Mouse (Mus musculus): ENCODE data around the gene Msantd2. TPM values are rescaled to one million over a fixed set of nuclear protein-coding genes. Genes with fewer than 3 reads are reported as not detected.

Msantd2 gene
- total RNA-seq, 2 experiments from 2014 or later = 21.6 to 36.3 TPM

GRCm38 (mm10) chr9:37556366-37556765 lies 67.2 kb downstream of the Msantd2 start:
- no peak for ATAC-seq (replicated peaks; ENCODE audit: low FRiP score, low TSS enrichment, poor library complexity, severe bottlenecking)

- no peak for ATAC-seq (replicated peaks; ENCODE audit: low FRiP score, low TSS enrichment, poor library complexity, severe bottlenecking)
Observed at GRCm38 (mm10) chr9:37560617-37561016, 71.5 kb downstream of the Msantd2 start.

DNA sequence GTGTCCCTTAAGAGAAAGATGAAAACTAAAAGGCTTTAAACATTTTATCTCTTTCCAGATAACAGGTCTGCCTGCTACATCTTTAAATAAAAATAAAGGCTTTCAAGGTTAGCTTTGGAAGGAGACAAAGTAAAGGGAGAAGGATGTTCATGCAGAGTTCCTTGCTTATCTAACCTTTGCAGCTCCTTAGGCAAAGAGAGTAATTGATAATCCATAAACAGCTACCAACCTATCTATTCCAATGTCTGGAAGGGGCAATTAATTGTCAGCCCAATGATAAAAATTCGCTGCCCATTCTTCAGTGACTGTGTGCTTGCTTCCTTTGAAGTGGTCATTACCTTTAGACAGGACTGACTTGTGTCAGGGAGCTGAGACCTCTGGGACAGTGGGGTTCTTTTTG lies 74.7 kb downstream of the Msantd2 start:
- no peak for ATAC-seq (replicated peaks; ENCODE audit: low FRiP score, low TSS enrichment, poor library complexity, severe bottlenecking)

DNA sequence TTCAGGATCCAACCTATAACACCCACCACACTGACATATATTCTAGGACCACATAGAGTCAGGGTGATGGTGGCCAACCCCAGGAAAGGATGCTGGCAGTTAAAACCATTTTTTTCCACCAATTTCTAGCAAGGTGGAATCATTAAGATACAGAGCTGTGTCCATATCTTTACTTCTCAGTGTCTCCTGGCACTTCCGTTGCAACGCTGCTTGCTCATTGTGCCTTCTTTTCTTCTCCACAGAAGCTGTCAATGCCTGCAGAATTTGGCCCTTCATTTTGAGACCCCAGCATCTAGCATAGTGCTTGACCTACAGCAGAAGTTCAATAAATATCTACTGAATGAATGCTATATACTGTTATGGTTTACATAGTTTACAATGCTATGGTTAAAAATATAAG lies 77.9 kb downstream of the Msantd2 start:
- peak; percentile 53 for ATAC-seq (replicated peaks; ENCODE audit: low FRiP score, low TSS enrichment, poor library complexity, severe bottlenecking)

- peak; percentile 59 for ATAC-seq (replicated peaks; ENCODE audit: low FRiP score, low TSS enrichment, poor library complexity, severe bottlenecking)
Observed at GRCm38 (mm10) chr9:37567454-37567853, 78.3 kb downstream of the Msantd2 start.

DNA sequence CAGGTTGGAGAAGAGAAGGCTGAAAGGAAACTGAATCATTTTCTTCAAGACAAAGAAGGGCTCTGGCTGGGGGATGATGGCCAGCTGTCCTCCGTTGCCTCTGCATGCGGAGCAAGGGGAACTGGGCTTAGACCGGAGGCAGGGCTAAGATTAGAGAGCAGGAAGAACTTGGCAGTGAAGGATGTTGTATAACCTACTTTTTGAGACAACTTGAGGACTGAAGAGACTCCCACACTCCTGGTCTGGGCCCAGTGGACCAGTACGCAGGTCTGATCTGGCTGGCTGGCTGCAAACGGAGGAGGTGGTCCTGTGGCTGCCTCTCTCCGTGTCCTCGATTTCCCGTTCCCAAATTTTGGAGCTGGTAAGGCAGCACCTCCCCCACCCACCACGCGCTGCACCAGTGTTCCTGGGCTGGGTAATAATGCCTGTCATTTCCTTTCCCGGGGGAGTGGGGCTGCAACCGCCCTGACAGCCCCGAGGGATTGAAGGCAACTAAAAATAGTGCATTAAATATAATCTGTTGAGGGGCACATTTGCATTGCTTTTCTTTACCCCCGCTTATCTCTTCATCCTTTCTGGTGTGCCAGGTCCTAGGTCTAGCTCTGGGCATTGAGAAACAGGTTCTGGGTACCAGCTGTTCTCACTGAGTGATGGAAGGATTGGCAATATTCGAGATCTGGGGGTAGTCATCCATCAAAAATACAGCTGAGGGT lies 78.9 kb downstream of the Msantd2 start:
- ATAC-seq (replicated peaks; ENCODE audit: low FRiP score, low TSS enrichment, poor library complexity, severe bottlenecking) = peak; percentile 33

DNA sequence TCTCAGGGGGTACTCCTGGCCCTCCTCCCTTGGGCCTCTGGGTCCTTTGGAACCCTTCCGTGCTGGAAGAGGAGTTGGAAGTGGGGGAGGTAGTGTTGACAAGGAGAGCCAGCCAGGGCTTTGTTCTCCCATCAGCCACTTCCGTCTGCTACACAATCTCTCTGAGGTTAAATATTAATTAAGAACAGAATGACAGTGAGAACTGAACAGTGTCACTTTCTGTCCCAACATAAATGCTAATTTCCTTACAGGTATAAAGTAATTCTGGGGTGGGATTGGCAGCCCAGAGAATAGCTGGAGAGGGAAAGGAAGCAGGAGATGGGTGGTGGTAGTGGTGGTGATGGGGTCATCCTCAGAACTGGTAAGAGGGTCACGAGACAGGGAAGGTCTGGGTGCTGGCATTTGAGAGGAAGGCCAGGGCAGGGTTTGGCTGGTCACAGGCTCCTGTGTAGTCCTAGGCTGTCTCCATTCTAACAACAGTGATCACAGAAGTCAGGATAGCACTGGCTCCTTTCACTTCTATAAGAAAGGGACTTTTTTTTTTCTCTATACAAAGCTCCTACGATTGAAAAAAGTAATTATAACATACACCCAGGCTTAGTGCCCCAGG lies 79.6 kb downstream of the Msantd2 start:
- ATAC-seq (replicated peaks; ENCODE audit: low FRiP score, low TSS enrichment, poor library complexity, severe bottlenecking) = no peak

DNA sequence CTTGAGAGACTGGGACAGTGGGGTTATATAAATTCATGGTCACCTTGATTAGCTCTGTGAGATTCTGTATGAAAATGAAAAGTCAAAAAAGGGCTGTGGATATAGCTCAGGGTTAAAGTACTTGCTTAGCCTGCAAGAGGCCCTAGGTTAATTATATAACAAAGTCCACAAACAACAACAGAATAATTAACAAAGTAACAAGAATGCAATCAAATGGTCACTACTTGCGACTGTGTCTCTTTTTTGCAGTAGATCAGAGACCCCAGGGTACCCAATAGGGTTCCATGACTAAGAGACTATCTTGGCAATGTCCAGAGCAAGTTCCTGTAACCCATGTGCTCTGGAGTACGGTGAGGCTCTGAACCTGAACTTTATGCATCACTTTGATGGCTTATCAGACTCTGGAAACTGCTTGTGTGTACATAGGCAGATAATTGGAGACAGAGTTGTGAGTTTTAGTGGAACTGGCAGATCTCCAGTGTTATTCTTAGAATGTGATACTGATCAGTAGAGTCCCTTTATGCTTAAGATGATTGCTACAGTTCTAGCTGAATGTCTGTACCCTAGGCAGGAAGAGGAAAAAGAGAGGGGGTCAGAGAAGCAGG lies 80.2 kb downstream of the Msantd2 start:
- no peak for ATAC-seq (replicated peaks; ENCODE audit: low FRiP score, low TSS enrichment, poor library complexity, severe bottlenecking)

- peak; percentile 28 for ATAC-seq (replicated peaks; ENCODE audit: low FRiP score, low TSS enrichment, poor library complexity, severe bottlenecking)
Observed at GRCm38 (mm10) chr9:37572204-37572876, 83.2 kb downstream of the Msantd2 start.

Other genes starting within 250 kb of the Msantd2 start
- 1.3 TPM in 1 of 2 replicates, not detected in the other for gene Slc37a2, start 233.6 kb upstream of the Msantd2 start, total RNA-seq (2014; fragmentation: Nextera tagmentation)
- 0.11 and 0.23 TPM in 2 replicates for gene Slc37a2, start 233.6 kb upstream of the Msantd2 start, total RNA-seq (2017)
- 22.3 and 24.5 TPM in 2 replicates for gene Ccdc15, start 140.9 kb upstream of the Msantd2 start, total RNA-seq (2014; fragmentation: Nextera tagmentation)
- gene Ccdc15, start 140.9 kb upstream of the Msantd2 start, total RNA-seq (2017) = 12.8 and 23.2 TPM in 2 replicates
- 0.70 TPM in 1 of 2 replicates, not detected in the other for gene Hepacam, start 122.0 kb upstream of the Msantd2 start, total RNA-seq (2014; fragmentation: Nextera tagmentation)
- gene Hepacam, start 122.0 kb upstream of the Msantd2 start, total RNA-seq (2017) = not detected in 2 replicates
- gene Robo4, start 87.4 kb upstream of the Msantd2 start, total RNA-seq (2014; fragmentation: Nextera tagmentation) = 0.33 TPM in 1 of 2 replicates, not detected in the other
- gene Robo4, start 87.4 kb upstream of the Msantd2 start, total RNA-seq (2017) = 0.61 TPM in 1 of 2 replicates, not detected in the other
- gene Robo3, start 56.1 kb upstream of the Msantd2 start, total RNA-seq (2014; fragmentation: Nextera tagmentation) = 3.6 and 4.1 TPM in 2 replicates
- gene Robo3, start 56.1 kb upstream of the Msantd2 start, total RNA-seq (2017) = 1.1 and 1.3 TPM in 2 replicates
- gene Esam, start 38.8 kb downstream of the Msantd2 start, total RNA-seq (2014; fragmentation: Nextera tagmentation) = 0.45 TPM in 1 of 2 replicates, not detected in the other
- gene Esam, start 38.8 kb downstream of the Msantd2 start, total RNA-seq (2017) = 2.1 and 4.5 TPM in 2 replicates
- gene Vsig2, start 49.9 kb downstream of the Msantd2 start, total RNA-seq (2014; fragmentation: Nextera tagmentation) = not detected in 2 replicates
- gene Vsig2, start 49.9 kb downstream of the Msantd2 start, total RNA-seq (2017) = not detected in 2 replicates
- gene Nrgn, start 63.6 kb downstream of the Msantd2 start, total RNA-seq (2014; fragmentation: Nextera tagmentation) = 16.8 and 21.8 TPM in 2 replicates
- 7.1 and 8.3 TPM in 2 replicates for gene Nrgn, start 63.6 kb downstream of the Msantd2 start, total RNA-seq (2017)
- gene Siae, start 66.4 kb downstream of the Msantd2 start, total RNA-seq (2014; fragmentation: Nextera tagmentation) = 15.3 and 16.8 TPM in 2 replicates
- gene Siae, start 66.4 kb downstream of the Msantd2 start, total RNA-seq (2017) = 9.6 and 11.3 TPM in 2 replicates
- 3.5 and 9.8 TPM in 2 replicates for gene Spa17, start 124.4 kb downstream of the Msantd2 start, total RNA-seq (2014; fragmentation: Nextera tagmentation)
- 6.2 TPM in 1 of 2 replicates, not detected in the other for gene Spa17, start 124.4 kb downstream of the Msantd2 start, total RNA-seq (2017)
- gene Tbrg1, start 168.0 kb downstream of the Msantd2 start, total RNA-seq (2014; fragmentation: Nextera tagmentation) = 80.1 and 93.1 TPM in 2 replicates
- gene Tbrg1, start 168.0 kb downstream of the Msantd2 start, total RNA-seq (2017) = 62.7 and 74.2 TPM in 2 replicates
- not detected in 2 replicates for gene Panx3, start 179.9 kb downstream of the Msantd2 start, total RNA-seq (2014; fragmentation: Nextera tagmentation)
- not detected in 2 replicates for gene Panx3, start 179.9 kb downstream of the Msantd2 start, total RNA-seq (2017)
- gene Olfr160, start 226.9 kb downstream of the Msantd2 start, total RNA-seq (2014; fragmentation: Nextera tagmentation) = not detected in 2 replicates
- not detected in 2 replicates for gene Olfr160, start 226.9 kb downstream of the Msantd2 start, total RNA-seq (2017)